Mouse (Mus musculus): ENCODE measurements around the gene Ano4. TPM values are rescaled to one million over a fixed set of nuclear protein-coding genes. Genes with fewer than 3 reads are reported as not detected.

Gene Ano4
- polyA plus RNA-seq, 1 experiment from 2014 or later, result 4.1 TPM

Other genes with a start within 250 kb of the Ano4 start
- 9.3 and 10.3 TPM in 2 replicates for gene Gas2l3, start 99.2 kb upstream of the Ano4 start, polyA plus RNA-seq (2014; fragmentation: Nextera tagmentation; extraction: Ambion mirVana)
- gene Nr1h4, start 188.8 kb upstream of the Ano4 start, polyA plus RNA-seq (2014; fragmentation: Nextera tagmentation; extraction: Ambion mirVana), result not detected in 2 replicates